Mouse (Mus musculus): ENCODE data around the gene Tppp. TPM values are rescaled to one million over a fixed set of nuclear protein-coding genes. Genes with fewer than 3 reads are reported as not detected.
"Not testable (repeated sequence)": the region's sequence is repeated elsewhere in the genome, so short reads cannot be mapped to it uniquely, and the experiment has no call there.

Tppp gene
- 2.7 to 5.5 TPM (median 3.5 TPM) in 3 replicates for total RNA-seq (2017)

DNA sequence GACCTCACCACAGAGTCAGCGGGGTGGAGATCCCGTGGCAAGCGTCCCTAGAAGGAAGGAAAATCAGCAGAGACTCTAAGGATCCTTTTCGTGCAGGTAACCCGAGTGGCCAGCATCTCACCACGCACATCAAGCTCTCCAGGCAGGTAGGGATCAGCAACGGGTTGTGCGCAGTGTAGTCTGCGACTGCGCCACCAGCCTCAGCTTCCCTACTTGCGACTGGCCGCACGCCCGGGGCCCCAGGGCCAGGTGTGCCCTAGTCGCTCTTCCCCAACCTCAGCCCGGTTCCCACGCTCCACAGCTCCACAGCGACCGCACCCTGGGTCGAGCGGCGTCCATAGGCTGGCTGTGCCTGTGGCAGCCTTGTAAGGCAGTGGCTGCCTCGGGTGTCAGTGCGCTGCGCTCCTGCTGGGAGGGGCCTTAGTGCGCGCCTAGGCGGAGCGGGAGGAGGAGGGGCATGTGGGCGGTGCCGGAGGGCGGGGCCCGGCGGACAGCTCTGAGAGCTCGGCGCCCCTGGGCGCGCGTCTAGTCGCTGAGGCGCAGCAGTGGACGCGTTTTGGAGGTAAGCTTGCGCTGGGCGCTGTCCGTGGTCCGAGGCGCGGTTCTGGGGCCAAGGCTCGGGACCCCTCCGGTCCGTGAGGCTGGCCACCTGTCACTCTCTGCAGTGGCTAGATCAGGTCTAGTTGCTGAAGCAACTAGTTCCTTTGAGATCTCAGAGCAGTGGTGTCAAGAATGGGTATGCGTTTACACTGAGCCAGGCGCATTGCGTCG lies at the start of gene Tppp:
Tppp (plus strand) TSS at position 460 of the 771 bp plus-strand sequence.
- ATAC-seq (replicated peaks; ENCODE audit: insufficient number of reproducible peaks, low FRiP score, low TSS enrichment, poor library complexity, severe bottlenecking), result peak; percentile 66

DNA sequence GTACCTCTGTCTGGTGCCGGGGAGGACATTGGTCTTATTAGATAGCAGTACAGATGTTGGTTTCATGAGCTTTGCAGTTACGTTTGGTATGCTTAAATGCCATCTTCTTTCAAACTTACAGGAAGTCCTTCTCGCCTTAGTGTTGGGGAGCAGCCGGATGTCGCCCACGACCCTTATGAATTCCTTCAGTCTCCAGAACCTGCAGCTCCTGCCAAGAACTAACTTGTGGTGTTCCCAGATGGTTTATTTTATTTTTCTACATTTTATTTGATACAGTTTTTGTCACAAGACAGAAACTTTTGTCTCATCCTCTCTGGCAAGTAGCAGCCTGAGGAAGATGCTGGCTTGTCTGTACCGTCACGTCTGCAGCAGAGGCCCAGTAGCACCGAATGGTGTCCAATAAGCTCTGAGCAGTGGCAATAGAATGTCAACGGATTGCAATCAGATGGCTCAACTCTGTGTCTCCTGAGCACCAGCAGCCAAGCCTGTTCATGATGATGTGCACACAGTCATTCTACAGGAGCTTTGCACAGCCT lies 49.0 kb upstream of the Tppp start:
- no peak for ATAC-seq (replicated peaks; ENCODE audit: insufficient number of reproducible peaks, low FRiP score, low TSS enrichment, poor library complexity, severe bottlenecking)

DNA sequence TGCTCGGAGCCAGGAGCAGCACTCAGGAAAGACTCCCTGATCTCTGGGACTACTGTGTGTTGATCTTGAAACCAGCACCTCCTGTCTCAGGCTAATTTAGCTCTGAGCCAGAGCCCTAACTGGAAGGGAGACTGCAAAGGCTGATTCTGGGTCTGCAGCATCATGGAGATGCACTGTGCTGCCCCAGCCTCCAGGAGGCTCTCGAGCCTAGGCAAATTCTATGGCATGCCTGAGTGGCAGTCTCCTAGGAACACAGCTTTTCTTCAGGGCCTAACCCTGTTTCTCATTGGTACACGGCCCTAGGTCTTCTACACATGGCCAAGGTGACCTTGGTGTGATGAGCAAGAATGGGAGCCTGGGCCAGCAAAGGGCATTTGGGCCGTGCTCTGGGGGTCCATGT lies 48.0 kb upstream of the Tppp start:
- no peak for ATAC-seq (replicated peaks; ENCODE audit: insufficient number of reproducible peaks, low FRiP score, low TSS enrichment, poor library complexity, severe bottlenecking)

DNA sequence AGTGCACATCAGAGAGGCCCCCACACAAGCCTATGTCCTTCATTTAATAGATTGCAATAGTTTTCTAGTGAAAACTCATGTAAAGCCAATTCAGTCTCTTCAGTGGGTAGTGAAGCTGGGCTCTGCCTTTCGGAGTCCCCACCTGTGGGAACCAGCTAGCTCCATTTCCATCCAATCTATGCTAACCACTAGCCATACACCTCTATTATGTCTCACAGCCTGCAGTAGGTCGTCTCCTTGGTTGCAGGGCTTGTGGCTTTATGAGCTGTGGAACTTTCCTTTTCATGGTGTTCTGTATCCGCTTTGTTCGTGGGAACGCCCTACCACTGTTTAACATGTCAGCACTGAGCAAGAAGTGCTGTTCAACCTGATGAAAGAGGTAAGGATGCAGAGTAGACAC lies 45.7 kb upstream of the Tppp start, which contains the start of gene Zdhhc11:
Zdhhc11 (plus strand) TSS at position 301 of the 400 bp plus-strand sequence.
- ATAC-seq (replicated peaks; ENCODE audit: insufficient number of reproducible peaks, low FRiP score, low TSS enrichment, poor library complexity, severe bottlenecking), result no peak

DNA sequence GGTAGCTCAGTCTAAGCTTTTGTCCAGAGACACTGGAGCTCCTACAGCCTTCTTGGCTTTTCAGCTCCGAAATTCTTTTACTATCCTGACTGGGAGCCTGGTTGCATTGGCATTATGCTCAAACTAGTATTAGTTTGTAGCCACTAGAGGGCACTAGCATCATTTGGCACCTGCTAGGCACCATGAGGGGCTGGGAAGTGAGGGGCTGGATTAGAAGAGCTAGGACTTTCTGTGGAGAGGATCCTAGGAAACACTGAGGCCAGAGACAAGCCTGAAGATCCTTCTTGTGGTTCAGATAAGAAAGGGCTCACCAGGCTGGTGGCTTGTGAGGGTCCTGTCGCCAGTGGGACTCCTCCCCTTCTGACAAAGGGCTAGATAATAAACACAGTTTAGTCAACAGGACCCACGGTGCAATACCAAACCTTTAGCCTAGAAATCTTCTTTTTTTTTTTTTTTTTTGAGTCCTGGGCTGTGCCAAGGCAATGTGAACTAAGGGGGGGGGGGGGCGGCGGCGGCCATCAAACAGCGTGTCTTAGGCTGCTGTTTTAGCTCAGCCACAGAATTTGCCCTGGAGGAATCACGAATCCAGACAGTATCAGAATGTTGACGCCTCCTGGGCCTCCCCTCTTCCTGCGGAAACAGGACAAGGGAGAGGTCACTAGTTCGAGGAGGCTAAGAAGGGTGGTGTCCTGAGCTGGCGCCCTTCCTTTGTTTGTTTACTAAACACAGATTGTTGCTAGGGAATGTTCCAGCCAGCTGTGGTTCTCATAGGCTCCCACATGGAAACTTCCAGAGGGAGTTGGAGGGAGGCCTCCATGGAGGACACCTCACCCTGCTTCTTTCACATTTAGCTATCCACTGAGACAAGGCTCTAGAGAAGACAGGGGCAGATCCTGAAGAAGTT lies 38.4 kb upstream of the Tppp start:
- ATAC-seq (replicated peaks; ENCODE audit: insufficient number of reproducible peaks, low FRiP score, low TSS enrichment, poor library complexity, severe bottlenecking), result no peak

DNA sequence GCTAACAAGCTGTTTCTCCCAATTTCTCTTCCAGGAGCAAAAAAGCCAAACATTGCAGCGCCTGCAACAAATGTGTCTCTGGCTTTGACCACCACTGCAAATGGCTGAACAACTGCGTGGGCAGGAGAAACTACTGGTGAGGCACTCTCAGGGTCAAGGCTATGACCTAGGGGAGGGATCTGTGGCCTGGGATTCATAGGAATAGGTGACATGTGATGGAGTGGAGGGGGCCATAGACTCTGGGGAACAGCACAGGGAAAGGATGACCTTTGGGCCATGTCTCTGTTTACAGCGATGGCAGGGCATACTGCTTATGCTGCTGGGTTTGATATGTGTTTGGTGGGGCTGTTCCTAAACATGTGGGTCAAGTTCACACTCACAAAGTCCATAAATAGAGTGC lies 34.7 kb upstream of the Tppp start:
- ATAC-seq (replicated peaks; ENCODE audit: insufficient number of reproducible peaks, low FRiP score, low TSS enrichment, poor library complexity, severe bottlenecking), result no peak

DNA sequence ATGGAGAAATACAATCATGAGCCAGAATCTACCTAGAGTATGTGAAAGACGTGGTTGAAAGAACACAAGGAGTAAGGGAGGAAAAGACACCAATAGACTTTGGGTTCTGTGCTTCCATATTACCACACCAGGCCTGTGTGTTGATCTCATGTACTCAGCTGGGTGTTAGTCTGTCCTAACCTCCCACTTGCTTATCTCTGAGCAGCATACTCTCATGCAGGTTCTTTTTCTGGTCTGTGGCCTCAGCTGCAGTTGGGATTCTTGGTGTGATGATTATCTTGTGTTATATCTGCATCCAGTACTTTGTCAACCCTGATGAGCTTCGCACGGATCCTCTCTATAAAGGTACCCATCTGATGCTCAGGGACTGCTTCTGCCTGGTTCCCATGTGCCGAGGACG lies 32.3 kb upstream of the Tppp start:
- no peak for ATAC-seq (replicated peaks; ENCODE audit: insufficient number of reproducible peaks, low FRiP score, low TSS enrichment, poor library complexity, severe bottlenecking)

DNA sequence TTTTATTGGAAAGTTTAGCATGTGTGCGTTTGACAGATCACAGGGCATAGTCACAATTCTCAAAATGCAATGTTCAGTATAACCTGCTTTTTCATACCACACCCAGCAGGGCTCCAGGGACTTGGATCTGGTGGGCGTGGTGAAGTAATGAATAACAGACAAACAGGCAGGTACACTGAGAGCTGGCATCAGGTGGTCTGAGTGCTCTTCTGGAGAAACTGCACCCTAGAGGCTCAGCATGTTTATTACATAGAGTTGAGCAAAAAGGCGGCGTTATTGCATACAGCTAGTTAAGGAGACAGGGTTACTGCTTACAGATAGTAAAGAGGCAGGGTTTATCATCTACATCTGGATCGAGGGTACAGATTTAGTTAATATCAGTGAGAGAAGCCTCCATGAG lies 18.9 kb upstream of the Tppp start:
- no peak for ATAC-seq (replicated peaks; ENCODE audit: insufficient number of reproducible peaks, low FRiP score, low TSS enrichment, poor library complexity, severe bottlenecking)

DNA sequence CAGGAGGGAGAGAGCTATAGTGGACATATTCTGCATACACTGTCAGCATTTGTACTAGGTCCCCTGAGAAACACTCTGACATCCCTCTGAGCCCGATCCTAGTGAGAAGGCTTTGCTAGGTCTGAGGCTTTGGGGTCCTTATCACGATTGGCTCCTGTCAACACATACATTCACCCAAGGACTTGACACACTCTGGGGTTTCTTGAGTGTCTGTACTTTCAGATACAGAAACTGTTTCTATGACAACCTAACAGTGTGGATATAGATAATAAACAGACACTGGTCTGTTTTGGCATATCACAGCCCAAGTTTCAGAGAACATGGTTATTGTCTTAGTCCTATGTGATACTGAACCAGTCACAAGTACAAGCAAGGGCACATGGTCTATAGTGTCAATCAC lies 18.4 kb upstream of the Tppp start:
- no peak for ATAC-seq (replicated peaks; ENCODE audit: insufficient number of reproducible peaks, low FRiP score, low TSS enrichment, poor library complexity, severe bottlenecking)

DNA sequence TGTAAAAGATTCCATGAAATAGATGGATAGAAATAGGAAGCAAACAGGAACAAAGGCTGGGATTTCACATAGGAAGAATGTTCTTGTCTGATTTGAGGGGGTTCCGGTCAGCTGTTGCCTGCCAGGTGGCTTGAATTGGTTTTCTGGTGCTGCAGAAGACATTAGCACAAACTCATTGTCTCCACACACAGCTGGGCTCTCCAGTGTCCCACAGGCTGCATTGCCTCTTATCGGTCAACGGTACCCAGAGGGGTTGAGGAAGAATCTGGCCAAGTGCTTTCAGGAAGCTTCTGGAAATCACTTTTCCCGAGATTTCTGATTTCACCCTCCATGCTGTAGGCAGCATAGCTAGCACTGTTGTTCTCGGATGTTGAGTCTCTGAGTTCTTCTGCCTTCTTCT lies 17.9 kb upstream of the Tppp start:
- ATAC-seq (replicated peaks; ENCODE audit: insufficient number of reproducible peaks, low FRiP score, low TSS enrichment, poor library complexity, severe bottlenecking), result no peak

DNA sequence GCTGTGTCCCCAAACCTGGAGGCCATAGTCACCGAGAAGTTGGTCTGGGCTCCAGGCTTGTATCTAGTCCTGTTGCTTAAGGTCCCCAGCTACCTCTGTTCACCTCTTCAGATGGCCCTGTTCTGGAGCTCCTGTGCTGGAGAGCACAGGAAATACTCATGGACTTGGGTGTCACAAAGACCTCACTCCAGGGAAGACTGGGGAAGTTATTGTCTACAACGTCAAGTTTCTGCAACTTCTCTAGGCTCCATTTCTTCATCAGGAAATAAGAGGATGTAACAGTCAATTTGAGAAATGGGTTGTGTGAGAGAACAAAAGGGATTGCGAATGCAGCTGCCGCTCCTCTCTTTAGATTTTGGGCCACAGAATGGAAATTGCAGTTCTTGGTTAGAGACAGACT lies 12.8 kb upstream of the Tppp start:
- ATAC-seq (replicated peaks; ENCODE audit: insufficient number of reproducible peaks, low FRiP score, low TSS enrichment, poor library complexity, severe bottlenecking), result no peak

DNA sequence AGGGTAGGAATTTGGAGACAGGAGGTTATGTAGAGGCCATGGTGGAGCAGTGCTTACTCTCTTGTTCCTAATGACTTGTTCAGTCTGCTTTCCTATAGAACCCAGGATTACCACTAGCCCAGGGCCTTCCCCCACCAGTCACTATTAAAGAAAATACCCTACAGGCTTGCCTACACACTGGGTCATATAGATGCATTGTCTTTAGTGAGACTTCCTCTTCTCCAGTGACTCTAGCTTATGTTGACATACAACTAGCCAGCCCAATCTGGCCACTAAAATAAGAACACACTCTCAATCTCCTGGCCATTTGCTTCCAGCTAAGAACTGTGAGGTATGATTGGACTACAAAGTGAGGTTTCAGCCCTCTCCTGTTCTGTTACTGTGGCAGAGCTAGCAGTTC lies 8.7 kb upstream of the Tppp start:
- no peak for ATAC-seq (replicated peaks; ENCODE audit: insufficient number of reproducible peaks, low FRiP score, low TSS enrichment, poor library complexity, severe bottlenecking)

DNA sequence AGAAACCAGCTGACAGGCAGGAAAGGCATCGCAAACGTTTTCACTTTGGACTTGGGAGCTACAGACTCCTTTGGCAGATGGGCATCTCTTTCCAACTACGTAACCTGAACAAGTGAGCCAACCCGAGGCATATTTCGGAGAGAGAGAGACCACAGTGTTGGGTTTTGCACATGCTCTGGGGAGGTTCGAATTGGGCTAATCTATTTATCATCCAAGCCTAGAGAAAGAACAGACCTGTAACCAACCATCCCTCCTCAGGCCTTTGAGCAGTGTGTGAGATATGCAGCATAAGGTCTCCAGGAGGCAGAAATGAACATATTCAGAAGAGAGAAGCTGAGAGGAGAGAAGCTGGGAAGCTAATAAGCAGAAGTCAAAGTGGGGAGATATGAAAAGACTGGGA lies 8.2 kb upstream of the Tppp start:
- ATAC-seq (replicated peaks; ENCODE audit: insufficient number of reproducible peaks, low FRiP score, low TSS enrichment, poor library complexity, severe bottlenecking), result no peak

DNA sequence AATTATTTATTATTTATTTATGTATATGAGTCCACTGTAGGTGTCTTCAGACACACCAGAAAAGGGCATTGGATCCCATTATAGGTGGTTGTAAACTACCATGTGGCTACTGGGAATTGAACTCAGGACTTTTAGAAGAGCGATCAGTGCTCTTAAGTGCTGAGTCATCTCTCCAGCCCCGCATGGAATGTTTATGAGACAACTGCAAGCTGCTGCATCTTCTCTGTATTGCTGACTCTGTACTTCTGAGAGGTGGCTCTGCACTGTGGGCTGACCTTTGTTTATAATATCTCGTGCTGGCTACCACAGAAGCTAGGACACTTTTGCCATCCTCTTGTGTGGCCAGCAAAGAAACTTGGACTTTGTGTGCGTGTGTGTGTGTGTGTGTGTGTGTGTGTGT lies 7.7 kb upstream of the Tppp start:
- ATAC-seq (replicated peaks; ENCODE audit: insufficient number of reproducible peaks, low FRiP score, low TSS enrichment, poor library complexity, severe bottlenecking), result no peak

DNA sequence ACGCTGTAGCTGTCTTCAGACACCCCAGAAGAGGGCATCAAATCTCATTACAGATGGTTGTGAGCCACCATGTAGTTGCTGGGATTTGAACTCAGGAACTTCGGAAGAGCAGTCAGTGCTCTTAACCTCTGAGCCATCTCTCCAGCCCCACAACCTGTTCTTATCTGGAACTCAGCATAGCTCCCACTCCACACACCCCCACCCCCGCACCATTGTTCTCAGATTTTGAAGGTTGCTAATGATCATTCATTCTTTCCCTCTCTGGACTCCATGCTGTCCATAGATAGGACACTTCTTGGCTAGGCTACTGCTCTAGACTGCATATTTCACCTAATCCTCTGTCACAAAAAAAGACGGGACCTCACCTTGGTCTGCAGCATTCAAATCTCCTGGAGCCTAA lies 2.3 kb upstream of the Tppp start:
- not testable (repeated sequence) for ATAC-seq (replicated peaks; ENCODE audit: insufficient number of reproducible peaks, low FRiP score, low TSS enrichment, poor library complexity, severe bottlenecking)

DNA sequence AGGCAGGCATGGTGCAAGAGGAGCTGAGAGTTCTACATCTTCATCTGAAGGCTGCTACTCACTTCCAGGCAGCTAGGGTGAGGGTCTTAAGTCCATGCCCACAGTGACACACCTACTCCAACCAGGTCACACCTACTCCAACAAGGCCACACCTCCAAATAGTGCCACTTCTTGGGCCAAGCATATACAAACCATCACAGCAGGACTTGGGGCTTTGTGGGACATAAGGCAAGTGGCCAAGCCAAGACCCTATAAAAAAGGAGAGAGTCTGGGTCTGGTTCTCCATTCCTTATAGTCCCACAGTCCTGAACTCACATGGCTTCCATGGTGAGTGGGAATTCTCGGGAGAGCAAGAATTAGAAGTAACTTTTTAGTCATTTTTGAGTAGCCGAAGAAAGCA lies 991 bp upstream of the Tppp start:
- not testable (repeated sequence) for ATAC-seq (replicated peaks; ENCODE audit: insufficient number of reproducible peaks, low FRiP score, low TSS enrichment, poor library complexity, severe bottlenecking)

DNA sequence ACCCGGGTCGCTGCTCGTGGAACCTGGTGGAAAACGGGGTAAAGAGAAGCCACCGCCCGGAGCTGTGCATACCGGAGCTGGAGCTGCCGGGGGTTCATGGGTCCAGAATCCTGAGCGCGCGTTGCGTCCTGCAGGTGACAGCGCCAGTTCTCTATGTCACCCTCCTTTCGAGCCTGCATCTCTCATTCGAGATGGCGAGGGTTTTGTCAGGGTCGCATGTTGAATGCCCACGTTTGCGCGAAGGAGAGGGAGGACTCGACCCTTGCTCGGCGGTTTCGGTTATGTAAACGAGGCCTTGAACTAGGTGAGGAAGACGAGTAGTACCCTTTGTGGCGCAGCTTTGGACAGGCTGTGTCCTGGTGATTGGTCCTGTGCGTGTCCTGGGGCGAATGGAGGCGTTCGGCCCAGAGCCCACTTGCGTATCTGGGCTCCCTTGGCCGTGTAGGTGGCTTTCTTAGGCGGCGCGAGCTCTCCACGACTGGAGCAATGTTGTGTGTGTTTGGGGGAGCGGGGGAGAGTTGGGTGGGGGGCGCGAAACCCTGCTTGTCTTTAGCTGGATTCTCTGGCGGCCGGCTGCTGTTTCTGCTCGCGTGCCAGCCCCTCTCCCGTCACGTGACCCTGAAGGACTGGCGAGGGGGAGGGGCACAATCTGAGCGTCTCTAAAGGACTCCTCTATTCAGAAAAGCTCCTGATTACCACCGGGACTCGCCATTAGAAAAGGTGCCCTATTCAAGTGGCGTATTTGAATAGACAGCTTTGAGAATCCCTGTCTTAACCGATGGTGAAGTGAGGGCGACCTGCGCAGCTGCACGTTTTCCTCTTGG lies 796 bp downstream of the Tppp start:
- no peak for ATAC-seq (replicated peaks; ENCODE audit: insufficient number of reproducible peaks, low FRiP score, low TSS enrichment, poor library complexity, severe bottlenecking)

DNA sequence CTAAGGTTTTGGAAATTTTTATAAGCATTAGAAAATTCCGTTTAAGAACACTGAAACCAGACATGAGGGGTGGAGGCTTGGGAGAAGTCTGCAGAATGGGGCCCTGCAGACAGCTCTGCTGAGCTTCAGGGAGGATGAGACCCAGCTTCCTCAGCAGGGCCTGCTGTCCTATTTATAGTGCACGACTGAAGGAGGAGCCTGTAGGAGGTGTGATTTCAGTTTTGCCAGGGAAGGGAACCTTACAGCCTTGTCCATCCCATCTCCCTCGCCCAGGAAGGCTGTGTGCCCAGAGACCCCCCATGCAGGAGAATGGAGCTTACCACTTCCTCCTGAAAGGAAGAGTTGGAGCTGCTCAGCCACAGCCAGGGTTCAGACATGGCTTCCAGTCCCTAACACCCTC lies 1.5 kb downstream of the Tppp start:
- no peak for ATAC-seq (replicated peaks; ENCODE audit: insufficient number of reproducible peaks, low FRiP score, low TSS enrichment, poor library complexity, severe bottlenecking)

DNA sequence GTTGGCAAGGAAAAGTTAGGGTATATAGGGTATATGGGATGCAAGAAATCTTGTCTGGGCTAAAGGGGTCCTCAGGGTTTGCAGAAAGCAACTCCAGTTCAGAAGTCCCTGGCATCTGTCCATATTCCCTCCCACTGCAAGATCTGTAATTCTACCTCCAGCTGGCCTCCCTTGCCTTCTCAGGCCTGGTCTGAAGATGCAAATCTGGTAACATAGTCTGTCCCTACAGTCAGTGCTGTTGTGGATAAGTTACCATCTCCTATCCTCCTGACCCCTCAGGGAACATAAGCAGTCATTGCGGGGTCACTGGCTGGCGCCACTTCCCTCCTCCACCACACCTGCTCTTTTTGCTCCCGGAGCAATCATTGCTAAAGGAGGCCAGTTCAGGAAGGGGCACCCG lies 6.7 kb downstream of the Tppp start:
- ATAC-seq (replicated peaks; ENCODE audit: insufficient number of reproducible peaks, low FRiP score, low TSS enrichment, poor library complexity, severe bottlenecking), result no peak
